Mouse (Mus musculus) small intestine, adult 2 months (tissue): ENCODE measurements at regions not wholly inside any gene's neighbourhood (a gene's known extent, or its start where the extent isn't known, plus 50 kb on each side); places are given as distances from the start of the nearest gene placed in this dataset.

Experiments
- H3K27ac ChIP-seq: fragments of 200-500 bp; 2 replicates; pipeline ENCODE4 v1.5.1; 2012; ENCODE audit warnings: low read depth, low read length, control low read depth, inconsistent platforms; ENCODE audit not compliant: insufficient read depth
- H3K27me3 ChIP-seq: fragments of 200-500 bp; 2 replicates; pipeline ENCODE4 v1.6.1; 2012; ENCODE audit warnings: mild to moderate bottlenecking, moderate library complexity, low read length, inconsistent platforms; ENCODE audit not compliant: control insufficient read depth, insufficient read depth
- H3K36me3 ChIP-seq: fragments of 200-500 bp; 2 replicates; pipeline ENCODE4 v1.6.1; 2012; ENCODE audit warnings: mild to moderate bottlenecking, low read length, control low read depth, inconsistent platforms; ENCODE audit not compliant: control insufficient read depth, insufficient read depth
- H3K4me1 ChIP-seq: fragments of 200-500 bp; 2 replicates; pipeline ENCODE4 v1.6.1; 2012; ENCODE audit warnings: low read length, inconsistent platforms, mixed read lengths; ENCODE audit not compliant: control insufficient read depth, insufficient read depth, insufficient read length
- H3K4me3 ChIP-seq: fragments of 200-500 bp; 2 replicates; pipeline ENCODE4 v1.5.1; 2012; ENCODE audit warnings: low read depth, mild to moderate bottlenecking, control low read depth, inconsistent platforms, low read length, moderate library complexity
- CTCF ChIP-seq: fragments of 200-500 bp; IDR thresholded peaks from 2 replicates; pipeline ENCODE4 v1.5.1; 2012; ENCODE audit warnings: low read depth, mild to moderate bottlenecking, control low read depth, inconsistent platforms, low read length, moderate library complexity, mixed read lengths; ENCODE audit not compliant: insufficient replicate concordance, insufficient read length; ENCODE audit errors: extremely low read depth
- POLR2A ChIP-seq: fragments of 200-500 bp; IDR thresholded peaks from 2 replicates; pipeline ENCODE4 v1.6.1; 2012; ENCODE audit warnings: low read depth, mild to moderate bottlenecking, control low read depth, inconsistent platforms, low read length, moderate library complexity
- WGBS: fragments of 180-500 bp; shearing (Covaris S2); methylation state at CpG from one replicate; pipeline ENCODE4 v1.1.7; 2018; 5-methylcytosine and 5-hydroxymethylcytosine counted together

DNA sequence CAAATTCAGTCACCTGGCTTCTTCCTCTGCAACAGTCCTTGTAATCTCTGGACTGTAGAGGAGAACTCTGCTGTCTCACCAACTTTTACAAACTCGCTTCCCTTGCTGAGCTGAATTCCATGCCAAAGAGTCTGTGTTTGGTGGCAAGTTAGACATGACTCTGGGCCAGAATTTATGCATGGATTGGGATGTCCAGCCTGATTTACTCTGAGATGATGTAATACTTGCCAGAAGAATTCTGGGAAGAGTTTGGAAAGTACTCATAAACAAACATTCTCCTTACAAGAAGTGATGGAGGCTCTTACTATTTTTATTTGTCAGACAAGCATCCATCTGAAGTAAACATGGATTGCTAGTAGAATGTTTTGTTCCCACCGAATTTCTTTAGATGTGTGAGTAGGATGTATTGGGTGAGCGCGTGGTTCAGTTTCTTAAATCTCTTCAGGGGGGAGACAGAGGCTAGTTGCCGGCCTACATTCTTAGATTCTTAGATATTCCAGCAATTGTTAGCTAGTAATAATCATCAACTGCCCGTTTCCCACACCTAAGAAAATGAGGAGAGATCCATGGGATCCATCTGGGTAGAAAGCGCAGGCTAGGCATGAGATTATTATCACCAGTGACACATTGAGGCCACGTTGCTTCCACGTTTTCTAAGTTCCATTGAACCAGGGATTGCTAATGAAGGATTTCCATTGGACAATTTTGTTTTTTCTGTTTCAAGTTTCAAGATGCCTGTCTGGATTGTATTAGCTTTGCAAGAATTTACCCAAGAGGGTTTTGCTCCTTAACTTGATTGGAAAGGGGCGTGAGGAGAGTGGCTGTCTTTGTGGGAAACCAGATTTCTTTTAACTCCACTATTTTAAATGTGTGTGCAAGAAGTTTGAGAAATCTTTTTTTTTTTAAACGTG lies 89.3 kb upstream of the Gm10295 start:
- Histone ChIP-seq H3K27me3 (no peaks in the 10 kb centered on the region), H3K4me1 (no peaks in the 10 kb centered on the region), H3K4me3 (no peak overlapping the region), H3K27ac (no peak overlapping the region), H3K36me3 (no peaks in the 10 kb centered on the region)
- TF ChIP-seq POLR2A (no peak), CTCF (no peak)
- 73% methylated on average over 11 of the region's 11 CpGs for WGBS

GRCm38 (mm10) chr7:71425982-71426381 lies 74.7 kb upstream of the Gm10295 start:
- WGBS: 61% methylated on average over 2 of the region's 2 CpGs
- Histone ChIP-seq H3K36me3 (no peaks in the 10 kb centered on the region), H3K27ac (no peak overlapping the region), H3K4me3 (no peak overlapping the region), H3K4me1 (no peaks in the 10 kb centered on the region), H3K27me3 (no peaks in the 10 kb centered on the region)
- TF ChIP-seq CTCF: no peak
- TF ChIP-seq POLR2A: no peak

GRCm38 (mm10) chr7:71419261-71419660 lies 68.0 kb upstream of the Gm10295 start:
- no peaks in the 10 kb centered on the region for H3K36me3 ChIP-seq
- WGBS: 58% methylated on average over 5 of the region's 5 CpGs
- no peak overlapping the region for H3K4me3 ChIP-seq
- no peak overlapping the region for H3K27ac ChIP-seq
- H3K4me1 ChIP-seq: no peaks in the 10 kb centered on the region
- H3K27me3 ChIP-seq: no peaks in the 10 kb centered on the region
- TF ChIP-seq POLR2A (no peak), CTCF (no peak)

DNA sequence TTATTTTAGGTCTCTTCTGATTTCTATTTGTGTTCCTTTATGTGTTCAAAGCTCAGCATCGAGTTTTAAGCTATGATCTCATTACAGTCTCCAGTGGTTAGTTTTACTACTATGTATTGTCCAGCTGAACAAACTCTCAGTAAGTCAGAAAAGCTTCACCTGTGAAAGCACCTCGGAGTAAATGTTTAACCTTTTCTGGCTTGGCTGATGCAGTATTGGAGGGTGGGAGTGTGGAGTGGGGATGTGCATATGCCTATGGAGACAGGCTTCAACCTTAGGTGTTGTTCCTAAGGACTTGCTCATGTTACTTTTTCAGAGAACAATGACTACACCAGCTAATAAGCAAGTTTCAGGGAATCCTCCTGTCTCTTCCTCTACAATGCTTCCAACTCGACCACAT lies 67.6 kb upstream of the Gm10295 start:
- H3K36me3 ChIP-seq: no peaks in the 10 kb centered on the region
- H3K4me3 ChIP-seq: no peak overlapping the region
- TF ChIP-seq CTCF: no peak
- no peak for TF ChIP-seq POLR2A
- no peak overlapping the region for H3K27ac ChIP-seq
- no peaks in the 10 kb centered on the region for H3K4me1 ChIP-seq
- no peaks in the 10 kb centered on the region for H3K27me3 ChIP-seq
- 20% methylated on average over 3 of the region's 3 CpGs for WGBS

DNA sequence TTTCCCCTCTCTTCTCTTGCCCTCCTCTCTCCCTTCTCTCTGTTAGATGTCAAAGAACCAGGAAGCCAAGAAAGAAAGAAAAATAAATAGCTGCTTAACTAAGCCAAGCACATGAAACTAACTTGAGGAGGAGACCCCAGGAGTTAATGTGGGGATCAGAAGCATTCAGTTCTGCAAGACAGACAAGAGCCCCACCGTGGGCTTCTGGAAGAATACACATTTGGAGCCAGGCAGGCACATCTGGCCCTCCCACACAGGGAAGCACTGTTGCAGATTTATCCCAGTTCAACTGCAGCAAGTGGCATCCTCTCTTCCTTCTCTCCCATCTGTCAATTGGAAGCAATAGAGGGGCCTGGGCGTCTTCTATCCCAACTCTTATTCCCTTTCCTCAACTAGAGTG lies 63.5 kb upstream of the Gm10295 start:
- TF ChIP-seq CTCF (no peak), POLR2A (no peak)
- no peak overlapping the region for H3K27ac ChIP-seq
- 73% methylated on average over 2 of the region's 2 CpGs for WGBS
- H3K36me3 ChIP-seq: no peaks in the 10 kb centered on the region
- no peaks in the 10 kb centered on the region for H3K27me3 ChIP-seq
- no peak overlapping the region for H3K4me3 ChIP-seq
- no peaks in the 10 kb centered on the region for H3K4me1 ChIP-seq

- H3K27me3 ChIP-seq: no peaks in the 10 kb centered on the region
- TF ChIP-seq CTCF (no peak), POLR2A (no peak)
- 75% methylated on average over 6 of the region's 6 CpGs for WGBS
- H3K36me3 ChIP-seq: no peaks in the 10 kb centered on the region
- H3K4me3 ChIP-seq: no peak overlapping the region
- H3K27ac ChIP-seq: no peak overlapping the region
- no peaks in the 10 kb centered on the region for H3K4me1 ChIP-seq
Observed at GRCm38 (mm10) chr7:71413121-71413520, 61.8 kb upstream of the Gm10295 start.

DNA sequence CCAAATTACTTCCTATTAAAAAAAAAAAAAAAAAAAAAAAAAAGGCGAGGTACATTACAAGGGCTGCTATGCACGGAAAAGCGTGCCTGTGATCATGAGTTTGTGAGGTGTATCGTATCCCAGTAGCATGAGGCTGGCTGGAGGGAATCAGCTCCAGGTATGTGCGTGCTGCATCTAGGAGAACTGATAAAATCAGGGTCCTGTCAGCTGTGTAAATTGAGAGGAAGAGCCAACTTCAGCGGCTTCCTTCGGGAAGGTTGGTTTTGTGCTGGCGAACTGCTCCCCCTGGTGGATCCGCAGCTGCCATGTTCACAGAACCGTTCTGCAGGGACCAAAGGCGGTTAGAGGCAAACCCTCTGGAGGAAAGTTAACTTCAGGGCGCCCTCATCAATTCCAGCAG lies 60.8 kb upstream of the Gm10295 start:
- WGBS: 4% methylated on average over 12 of the region's 12 CpGs
- Histone ChIP-seq H3K36me3 (no peaks in the 10 kb centered on the region), H3K4me3 (no peak overlapping the region), H3K27me3 (no peaks in the 10 kb centered on the region), H3K27ac (no peak overlapping the region), H3K4me1 (no peaks in the 10 kb centered on the region)
- TF ChIP-seq POLR2A (no peak), CTCF (peak; percentile 79; the same call in 1 of the 2 replicates)
